Mouse (Mus musculus) liver, postnatal 0 days (tissue): Measurements from ENCODE around the gene 1190005I06Rik. TPM values are rescaled to one million over a fixed set of nuclear protein-coding genes. Genes with fewer than 3 reads are reported as not detected.
A peak's percentile ranks its signal among the peaks of the same experiment; 100 is the strongest.

Experiments
- ATAC-seq: fragments of 200-750 bp; cut with Nextera tagmentation; 2 replicates; pipeline ENCODE4 v1.8.0; 2017; ENCODE audit warnings: mild to moderate bottlenecking, moderate library complexity
- DNase-seq: peaks from one replicate; pipeline ENCODE4 v3.0.0-alpha.2; 2016
- H3K27ac ChIP-seq: fragments of 300-500 bp; sonication (generic); 2 replicates; pipeline ENCODE4 v1.5.1; 2014; ENCODE audit warnings: antibody characterized with exemption, moderate library complexity, mild to moderate bottlenecking, low read depth
- H3K27me3 ChIP-seq: fragments of 300-500 bp; sonication (generic); 2 replicates; pipeline ENCODE4 v1.6.1; 2014; ENCODE audit warnings: low read length, control low read depth, mixed read lengths; ENCODE audit not compliant: insufficient read depth
- H3K36me3 ChIP-seq: fragments of 300-500 bp; sonication (generic); replicated peaks from 2 replicates; pipeline ENCODE4 v1.6.1; 2014; ENCODE audit warnings: mild to moderate bottlenecking, control low read depth, low read length, moderate library complexity, mixed read lengths; ENCODE audit not compliant: insufficient read depth
- H3K4me1 ChIP-seq: fragments of 300-500 bp; sonication (generic); 2 replicates; pipeline ENCODE4 v1.6.1; 2014; ENCODE audit warnings: antibody characterized with exemption, mild to moderate bottlenecking, control low read depth; ENCODE audit not compliant: insufficient read depth
- H3K4me2 ChIP-seq: fragments of 300-500 bp; sonication (generic); 2 replicates; pipeline ENCODE4 v1.6.1; 2014; ENCODE audit warnings: low read depth, mild to moderate bottlenecking, low read length, moderate library complexity, mixed read lengths
- H3K4me3 ChIP-seq: fragments of 300-500 bp; sonication (generic); 2 replicates; pipeline ENCODE4 v1.5.1; 2014; ENCODE audit warnings: low read depth, low read length
- H3K9ac ChIP-seq: fragments of 300-500 bp; sonication (generic); replicated peaks from 2 replicates; pipeline ENCODE4 v1.6.1; 2014; ENCODE audit warnings: mild to moderate bottlenecking, moderate library complexity
- H3K9me3 ChIP-seq: fragments of 300-500 bp; sonication (generic); 2 replicates; pipeline ENCODE4 v1.6.1; 2016; ENCODE audit warnings: mild to moderate bottlenecking, control low read depth, low read length, mixed read lengths
- CTCF ChIP-seq: sonication (generic); IDR thresholded peaks from 2 replicates; pipeline ENCODE4 v1.5.1; 2016; ENCODE audit warnings: antibody characterized with exemption, low read depth
- EP300 ChIP-seq: IDR thresholded peaks from 2 replicates; pipeline ENCODE4 v1.6.1; 2016; ENCODE audit warnings: antibody characterized with exemption, low read depth, mild to moderate bottlenecking
- WGBS: fragments of 180-500 bp; shearing (Covaris S2); extraction: QIAGEN DNeasy Blood & Tissue Kit; methylation state at CpG from one replicate; pipeline ENCODE4 v1.1.7; 2014; ENCODE audit not compliant: insufficient replicate concordance; 5-methylcytosine and 5-hydroxymethylcytosine counted together
- polyA plus RNA-seq: library from polyadenylated mRNA; unstranded; fragments of >200 nt; fragmentation: Nextera tagmentation; extraction: Ambion mirVana; gene quantifications from 2 replicates; pipeline ENCODE4 v1.2.1, GENCODE M21; 2015

The 1190005I06Rik gene
- polyA plus RNA-seq, 1 experiment from 2014 or later = 4.8 TPM

DNA sequence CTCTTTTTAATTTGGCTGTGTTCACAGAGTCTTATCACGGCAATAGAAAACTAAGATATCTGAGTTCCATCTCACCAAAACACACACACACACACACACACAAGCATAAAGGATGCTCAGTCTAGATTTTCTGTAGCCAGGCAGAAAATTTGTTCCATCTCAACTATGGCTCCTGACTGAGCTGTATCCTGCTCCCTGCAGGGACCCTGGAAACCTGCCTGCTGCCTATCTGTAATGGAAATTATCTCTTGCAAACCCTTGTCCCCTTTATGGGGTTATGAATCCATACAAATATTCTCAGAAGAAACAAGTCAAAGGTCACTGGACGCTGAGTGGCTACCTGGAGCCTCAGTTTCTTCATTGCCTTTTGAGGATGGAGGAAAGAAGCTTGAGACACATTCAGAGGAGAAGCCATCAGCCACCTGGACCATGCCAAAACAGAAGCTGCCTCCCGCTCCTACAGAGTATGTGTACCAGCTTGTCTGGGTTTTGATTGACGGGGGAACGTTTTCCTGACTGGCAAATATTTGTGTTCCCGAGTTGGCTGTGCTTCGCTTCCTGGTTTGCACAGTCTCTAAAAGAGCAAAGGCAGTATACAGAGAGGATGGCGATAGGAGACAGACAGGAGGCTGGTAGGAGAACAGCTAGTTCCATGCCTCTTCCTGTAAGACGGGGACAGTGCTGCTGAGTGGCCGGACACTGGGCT lies 55.7 kb downstream of the 1190005I06Rik start:
- Histone ChIP-seq H3K4me1 (peaks cover 12% of the 10 kb centered on the region), H3K9me3 (no peaks in the 10 kb centered on the region), H3K27me3 (no peaks in the 10 kb centered on the region), H3K9ac (no peak overlapping the region), H3K4me3 (no peak overlapping the region), H3K36me3 (no peaks in the 10 kb centered on the region), H3K4me2 (peak overlapping the region; percentile 1; the same call in 1 of the 2 replicates), H3K27ac (no peak overlapping the region)
- TF ChIP-seq CTCF (no peak), EP300 (no peak)
- DNase-seq (no peak), ATAC-seq (no peak)
- WGBS = 44% methylated on average over 10 of the region's 10 CpGs

DNA sequence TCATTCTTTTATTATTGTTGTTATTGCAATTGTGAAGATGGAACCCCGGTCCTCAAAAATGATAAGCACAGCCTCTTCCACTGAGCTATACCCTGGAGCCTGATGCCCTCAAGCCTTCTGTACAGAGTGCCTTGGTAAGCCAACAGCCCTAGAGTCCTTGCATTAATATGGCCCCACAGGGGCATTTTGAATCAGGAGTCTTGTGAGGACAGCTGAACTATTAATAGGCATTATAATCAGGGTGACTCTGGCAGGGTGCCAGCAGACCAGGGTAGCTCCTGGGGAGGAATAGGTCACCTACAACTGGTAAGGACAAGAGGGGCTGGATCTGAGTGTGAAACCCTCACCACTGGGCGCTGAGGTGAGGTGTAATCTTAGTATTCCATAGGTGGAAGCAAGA lies 57.5 kb downstream of the 1190005I06Rik start:
- Histone ChIP-seq H3K4me3 (peak overlapping the region; percentile 73), H3K36me3 (peaks cover 7% of the 10 kb centered on the region), H3K27me3 (no peaks in the 10 kb centered on the region), H3K9ac (peak overlapping the region; percentile 19; the same call in 1 of the 2 replicates), H3K9me3 (no peaks in the 10 kb centered on the region), H3K4me1 (peaks cover 12% of the 10 kb centered on the region), H3K4me2 (peak overlapping the region; percentile 95), H3K27ac (no peak overlapping the region)
- ATAC-seq (no peak), DNase-seq (no peak)
- no peak for TF ChIP-seq CTCF
- 41% methylated on average over 2 of the region's 2 CpGs for WGBS

DNA sequence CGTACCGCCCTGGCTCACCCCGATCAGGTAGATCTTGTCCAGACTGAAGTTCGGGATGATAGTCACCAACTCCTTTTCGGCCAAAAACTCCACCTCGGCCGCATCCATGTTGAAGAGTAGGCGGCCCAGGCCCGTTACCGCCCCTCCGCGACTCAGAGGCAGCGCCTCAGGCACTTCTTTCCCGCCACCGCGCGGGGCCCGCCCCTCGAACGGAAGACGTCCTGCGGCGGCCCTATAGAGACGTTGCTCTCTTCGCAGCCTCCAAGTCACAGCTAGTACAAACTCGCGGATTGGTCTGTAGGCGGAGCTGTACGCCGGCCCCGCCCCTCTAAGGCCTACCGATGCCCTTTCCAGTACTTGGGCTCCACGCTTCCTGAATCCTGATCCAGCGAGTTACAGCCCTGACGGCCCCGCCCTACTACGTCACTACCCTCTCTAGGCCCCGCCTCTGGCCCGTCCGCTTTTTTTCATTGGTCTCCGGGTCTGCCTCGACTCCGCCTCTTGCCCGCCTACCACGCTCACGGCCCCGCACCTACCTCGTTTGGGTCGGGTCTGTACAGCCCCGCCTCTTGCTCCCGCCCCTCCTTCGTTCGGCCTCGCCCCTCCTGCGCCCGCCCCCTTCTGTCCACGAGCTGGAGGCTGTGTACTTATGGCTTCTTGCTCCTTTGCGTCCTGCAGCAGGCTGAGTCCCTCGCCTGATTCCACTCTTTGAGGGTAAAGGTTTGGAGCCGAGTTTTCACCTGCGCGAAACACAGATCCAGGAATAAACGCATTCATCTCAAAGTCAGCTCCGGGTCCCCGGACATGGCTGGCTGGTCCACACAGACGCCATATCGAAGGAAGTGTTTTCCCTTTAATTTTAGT lies 58.3 kb downstream of the 1190005I06Rik start, which contains the start of gene Gins2:
Gene Gins2 (minus strand): TSS at position 397 of the 864 bp plus-strand sequence.
- Histone ChIP-seq H3K4me1 (peaks cover 12% of the 10 kb centered on the region), H3K4me3 (peak within 1 kb of the TSS; percentile 73), H3K9me3 (no peaks in the 10 kb centered on the region), H3K27ac (peak within 1 kb of the TSS; percentile 44), H3K9ac (peak within 1 kb of the TSS; percentile 75), H3K36me3 (peaks cover 7% of the 10 kb centered on the region), H3K4me2 (peak within 1 kb of the TSS; percentile 95), H3K27me3 (no peaks in the 10 kb centered on the region)
- WGBS = under 1% methylated on average over 67 of the region's 67 CpGs
- peak; percentile 98 for ATAC-seq
- peak; percentile 99 for DNase-seq
- peak; percentile 59; the same call in 1 of the 2 replicates for TF ChIP-seq EP300
- peak; percentile 32; the same call in 1 of the 2 replicates for TF ChIP-seq CTCF

DNA sequence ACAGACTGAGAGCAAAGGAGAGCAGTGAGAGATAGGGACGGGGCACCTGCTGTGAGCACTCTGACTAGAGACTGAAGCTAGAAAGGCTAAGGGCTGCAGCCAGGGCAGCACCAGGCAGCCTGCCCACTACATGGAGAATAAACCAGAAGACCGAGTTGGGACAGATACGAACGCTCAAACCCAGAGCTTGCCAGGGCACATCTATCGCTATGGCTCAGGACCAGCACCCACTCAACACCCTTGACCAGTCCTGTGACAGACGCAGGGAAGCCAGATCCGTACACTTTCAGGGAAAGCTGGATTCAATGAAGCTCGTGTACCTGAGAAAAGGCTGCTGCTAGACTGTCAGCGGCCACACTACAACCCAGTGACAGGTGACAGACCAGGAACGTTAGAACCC lies 61.9 kb downstream of the 1190005I06Rik start:
- no peak for TF ChIP-seq CTCF
- TF ChIP-seq EP300 = no peak
- Histone ChIP-seq H3K4me3 (no peak overlapping the region), H3K27ac (no peak overlapping the region), H3K4me2 (no peak overlapping the region), H3K36me3 (peaks cover 20% of the 10 kb centered on the region), H3K9me3 (no peaks in the 10 kb centered on the region), H3K4me1 (peaks cover 12% of the 10 kb centered on the region), H3K9ac (no peak overlapping the region), H3K27me3 (no peaks in the 10 kb centered on the region)
- no peak for ATAC-seq
- DNase-seq = no peak
- WGBS = 93% methylated on average over 10 of the region's 10 CpGs

DNA sequence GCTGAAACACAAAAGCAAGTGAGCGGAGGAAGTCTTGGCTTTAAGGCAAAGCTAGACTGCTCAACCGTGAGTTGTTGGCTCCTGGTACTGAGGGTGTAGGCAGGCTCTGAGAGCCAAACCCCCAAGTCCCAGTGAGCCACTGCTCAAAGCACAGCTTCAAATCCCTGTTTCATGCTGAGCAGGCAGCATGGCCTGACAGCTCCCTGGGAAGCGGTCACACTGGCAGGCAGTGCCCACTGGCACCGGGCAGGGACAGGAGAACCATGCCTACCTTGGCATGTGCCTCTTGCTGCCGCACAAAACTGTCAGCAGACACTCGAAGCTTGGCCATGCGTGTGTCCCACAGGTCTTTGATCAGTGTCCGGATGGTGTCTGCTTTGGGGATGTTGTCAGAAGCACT lies 65.6 kb downstream of the 1190005I06Rik start:
- WGBS = 89% methylated on average over 8 of the region's 8 CpGs
- no peaks in the 10 kb centered on the region for H3K9me3 ChIP-seq
- H3K4me2 ChIP-seq = no peak overlapping the region
- ATAC-seq (no peak), DNase-seq (no peak)
- H3K27me3 ChIP-seq = no peaks in the 10 kb centered on the region
- H3K4me3 ChIP-seq = no peak overlapping the region
- H3K36me3 ChIP-seq = peaks cover 56% of the 10 kb centered on the region
- TF ChIP-seq EP300 = no peak
- TF ChIP-seq CTCF = no peak
- H3K9ac ChIP-seq = no peak overlapping the region
- H3K4me1 ChIP-seq = no peaks in the 10 kb centered on the region
- H3K27ac ChIP-seq = no peak overlapping the region

GRCm38 (mm10) chr8:120581329-120581728 lies 66.1 kb downstream of the 1190005I06Rik start:
- DNase-seq (no peak), ATAC-seq (no peak)
- H3K9ac ChIP-seq = no peak overlapping the region
- peaks cover 61% of the 10 kb centered on the region for H3K36me3 ChIP-seq
- H3K27me3 ChIP-seq = no peaks in the 10 kb centered on the region
- H3K4me1 ChIP-seq = no peaks in the 10 kb centered on the region
- H3K9me3 ChIP-seq = no peaks in the 10 kb centered on the region
- H3K4me3 ChIP-seq = no peak overlapping the region
- no peak overlapping the region for H3K4me2 ChIP-seq
- 89% methylated on average over 12 of the region's 12 CpGs for WGBS
- no peak overlapping the region for H3K27ac ChIP-seq
- no peak for TF ChIP-seq EP300
